Mouse (Mus musculus): ENCODE measurements around the gene Lrpprc.

DNA sequence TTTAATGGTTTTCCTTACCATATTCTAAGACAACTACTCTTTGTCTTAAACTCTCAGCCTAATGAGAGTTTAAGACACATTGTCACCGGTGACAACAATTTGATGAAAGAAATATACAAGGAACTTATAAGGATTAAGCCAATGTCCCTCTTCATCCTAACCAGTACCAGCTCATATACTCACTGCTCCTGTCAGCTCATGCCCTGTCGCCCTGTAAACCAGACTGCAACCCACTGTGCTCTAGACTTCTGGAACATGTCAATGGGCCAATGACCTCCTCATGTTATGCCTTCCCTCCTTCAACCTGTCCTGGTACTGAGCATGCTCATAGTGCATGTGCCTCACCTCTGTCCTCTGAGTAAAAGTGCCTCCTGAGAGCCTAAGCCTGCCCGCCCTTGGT, 122.7 kb downstream of the Lrpprc start:
- TF ChIP-seq CTCF (IDR thresholded peaks at IDR 0.05; ENCODE audit: low read depth, low read length) = no peak
- TF ChIP-seq POLR2A (IDR thresholded peaks at IDR 0.05; ENCODE audit: extremely low read depth, insufficient read depth, low read length) = no peak

All from liver, adult 2 months (tissue).